Mouse (Mus musculus): Measurements from ENCODE around the gene Eya2. TPM values are rescaled to one million over a fixed set of nuclear protein-coding genes. Genes with fewer than 3 reads are reported as not detected.
A peak's percentile ranks its signal among the peaks of the same experiment; 100 is the strongest.
"Not testable (repeated sequence)": the region's sequence is repeated elsewhere in the genome, so short reads cannot be mapped to it uniquely, and the experiment has no call there.

Eya2 gene
- polyA plus RNA-seq (2014; fragmentation: Nextera tagmentation; extraction: Ambion mirVana), result 27.2 and 32.0 TPM in 2 replicates

- Histone ChIP-seq H3K4me1 (ENCODE audit: control insufficient read depth, insufficient read depth, low read length) (peaks cover 8% of the 10 kb centered on the region; the same call in 1 of the 2 replicates), H3K27ac (replicated peaks; ENCODE audit: low read depth, low read length) (peak within 1 kb of the TSS; percentile 62), H3K9ac (replicated peaks; ENCODE audit: low read length) (peak within 1 kb of the TSS; percentile 83), H3K9me3 (replicated peaks; ENCODE audit: control insufficient read depth, low read length) (no peaks in the 10 kb centered on the region), H3K4me2 (ENCODE audit: low read depth, low read length) (peak within 1 kb of the TSS; percentile 95), H3K36me3 (replicated peaks; ENCODE audit: control insufficient read depth, insufficient read depth, low read depth, low read length) (no peaks in the 10 kb centered on the region), H3K27me3 (ENCODE audit: control insufficient read depth, insufficient read depth, low read length) (peaks cover 5% of the 10 kb centered on the region), H3K4me3 (ENCODE audit: low read depth, low read length) (peak within 1 kb of the TSS; percentile 70)
- WGBS, result under 1% methylated on average over 44 of the region's 83 CpGs
- ATAC-seq (replicated peaks; ENCODE audit: insufficient number of reproducible peaks, low FRiP score, low TSS enrichment, low read depth) (peak; percentile 80), DNase-seq (ENCODE audit: low spot score) (peak; percentile 54)
Observed at GRCm38 (mm10) chr2:165594907-165595675, at the start of gene Eya2. Gene Eya2 (plus strand): TSS chr2:165595032.

GRCm38 (mm10) chr2:165545687-165546086 lies 49.1 kb upstream of the Eya2 start:
- Histone ChIP-seq H3K4me3 (ENCODE audit: low read depth, low read length) (no peak overlapping the region), H3K36me3 (replicated peaks; ENCODE audit: control insufficient read depth, insufficient read depth, low read depth, low read length) (no peaks in the 10 kb centered on the region), H3K4me1 (ENCODE audit: control insufficient read depth, insufficient read depth, low read length) (no peaks in the 10 kb centered on the region; the same call in none of the 2 replicates), H3K9me3 (replicated peaks; ENCODE audit: control insufficient read depth, low read length) (no peaks in the 10 kb centered on the region), H3K4me2 (ENCODE audit: low read depth, low read length) (no peak overlapping the region), H3K9ac (replicated peaks; ENCODE audit: low read length) (no peak overlapping the region), H3K27ac (replicated peaks; ENCODE audit: low read depth, low read length) (no peak overlapping the region), H3K27me3 (ENCODE audit: control insufficient read depth, insufficient read depth, low read length) (no peaks in the 10 kb centered on the region)
- WGBS, result 89% methylated on average over 2 of the region's 2 CpGs
- DNase-seq (ENCODE audit: low spot score) (no peak), ATAC-seq (replicated peaks; ENCODE audit: insufficient number of reproducible peaks, low FRiP score, low TSS enrichment, low read depth) (no peak)

- WGBS, result 16% methylated on average over 8 of the region's 8 CpGs
- Histone ChIP-seq H3K27me3 (ENCODE audit: control insufficient read depth, insufficient read depth, low read length) (no peaks in the 10 kb centered on the region), H3K36me3 (replicated peaks; ENCODE audit: control insufficient read depth, insufficient read depth, low read depth, low read length) (no peaks in the 10 kb centered on the region), H3K4me2 (ENCODE audit: low read depth, low read length) (no peak overlapping the region), H3K4me3 (ENCODE audit: low read depth, low read length) (no peak overlapping the region), H3K9ac (replicated peaks; ENCODE audit: low read length) (no peak overlapping the region; the same call in 1 of the 2 replicates), H3K9me3 (replicated peaks; ENCODE audit: control insufficient read depth, low read length) (no peaks in the 10 kb centered on the region), H3K4me1 (ENCODE audit: control insufficient read depth, insufficient read depth, low read length) (no peaks in the 10 kb centered on the region; the same call in none of the 2 replicates), H3K27ac (replicated peaks; ENCODE audit: low read depth, low read length) (no peak overlapping the region)
- peak; percentile 66 for DNase-seq (ENCODE audit: low spot score)
- ATAC-seq (replicated peaks; ENCODE audit: insufficient number of reproducible peaks, low FRiP score, low TSS enrichment, low read depth), result no peak
Observed at GRCm38 (mm10) chr2:165546341-165546740, 48.5 kb upstream of the Eya2 start.

- WGBS, result 57% methylated on average over 9 of the region's 9 CpGs
- ATAC-seq (replicated peaks; ENCODE audit: insufficient number of reproducible peaks, low FRiP score, low TSS enrichment, low read depth), result no peak
- H3K36me3 ChIP-seq (replicated peaks; ENCODE audit: control insufficient read depth, insufficient read depth, low read depth, low read length), result no peaks in the 10 kb centered on the region
- no peaks in the 10 kb centered on the region for H3K9me3 ChIP-seq (replicated peaks; ENCODE audit: control insufficient read depth, low read length)
- no peaks in the 10 kb centered on the region for H3K27me3 ChIP-seq (ENCODE audit: control insufficient read depth, insufficient read depth, low read length)
- H3K4me3 ChIP-seq (ENCODE audit: low read depth, low read length), result no peak overlapping the region
- H3K27ac ChIP-seq (replicated peaks; ENCODE audit: low read depth, low read length), result no peak overlapping the region
- no peaks in the 10 kb centered on the region; the same call in none of the 2 replicates for H3K4me1 ChIP-seq (ENCODE audit: control insufficient read depth, insufficient read depth, low read length)
- H3K4me2 ChIP-seq (ENCODE audit: low read depth, low read length), result no peak overlapping the region
- no peak overlapping the region for H3K9ac ChIP-seq (replicated peaks; ENCODE audit: low read length)
- peak; percentile 87 for DNase-seq (ENCODE audit: low spot score)
Observed at GRCm38 (mm10) chr2:165547410-165547809, 47.4 kb upstream of the Eya2 start.

GRCm38 (mm10) chr2:165548627-165549026 lies 46.2 kb upstream of the Eya2 start:
- Histone ChIP-seq H3K36me3 (replicated peaks; ENCODE audit: control insufficient read depth, insufficient read depth, low read depth, low read length) (no peaks in the 10 kb centered on the region), H3K9me3 (replicated peaks; ENCODE audit: control insufficient read depth, low read length) (no peaks in the 10 kb centered on the region), H3K27me3 (ENCODE audit: control insufficient read depth, insufficient read depth, low read length) (no peaks in the 10 kb centered on the region), H3K27ac (replicated peaks; ENCODE audit: low read depth, low read length) (no peak overlapping the region), H3K9ac (replicated peaks; ENCODE audit: low read length) (no peak overlapping the region), H3K4me2 (ENCODE audit: low read depth, low read length) (no peak overlapping the region), H3K4me1 (ENCODE audit: control insufficient read depth, insufficient read depth, low read length) (no peaks in the 10 kb centered on the region; the same call in none of the 2 replicates), H3K4me3 (ENCODE audit: low read depth, low read length) (no peak overlapping the region)
- WGBS, result 71% methylated on average over 6 of the region's 6 CpGs
- ATAC-seq (replicated peaks; ENCODE audit: insufficient number of reproducible peaks, low FRiP score, low TSS enrichment, low read depth) (no peak), DNase-seq (ENCODE audit: low spot score) (no peak)

GRCm38 (mm10) chr2:165550410-165550809 lies 44.4 kb upstream of the Eya2 start:
- not testable (repeated sequence) for H3K4me2 ChIP-seq (ENCODE audit: low read depth, low read length); DNase-seq (ENCODE audit: low spot score)

GRCm38 (mm10) chr2:165554066-165554465 lies 40.8 kb upstream of the Eya2 start:
- Histone ChIP-seq H3K36me3 (replicated peaks; ENCODE audit: control insufficient read depth, insufficient read depth, low read depth, low read length) (no peaks in the 10 kb centered on the region), H3K9ac (replicated peaks; ENCODE audit: low read length) (no peak overlapping the region), H3K9me3 (replicated peaks; ENCODE audit: control insufficient read depth, low read length) (no peaks in the 10 kb centered on the region), H3K4me1 (ENCODE audit: control insufficient read depth, insufficient read depth, low read length) (no peaks in the 10 kb centered on the region), H3K4me3 (ENCODE audit: low read depth, low read length) (no peak overlapping the region), H3K27ac (replicated peaks; ENCODE audit: low read depth, low read length) (no peak overlapping the region), H3K27me3 (ENCODE audit: control insufficient read depth, insufficient read depth, low read length) (no peaks in the 10 kb centered on the region), H3K4me2 (ENCODE audit: low read depth, low read length) (no peak overlapping the region)
- ATAC-seq (replicated peaks; ENCODE audit: insufficient number of reproducible peaks, low FRiP score, low TSS enrichment, low read depth) (no peak), DNase-seq (ENCODE audit: low spot score) (no peak)
- WGBS, result 56% methylated on average over 9 of the region's 9 CpGs

More at GRCm38 (mm10) chr2:165550410-165550809, 44.4 kb upstream of the Eya2 start:
- not testable (repeated sequence) for H3K27ac ChIP-seq (replicated peaks; ENCODE audit: low read depth, low read length); H3K9me3 ChIP-seq (replicated peaks; ENCODE audit: control insufficient read depth, low read length); H3K9ac ChIP-seq (replicated peaks; ENCODE audit: low read length); H3K4me3 ChIP-seq (ENCODE audit: low read depth, low read length); ATAC-seq (replicated peaks; ENCODE audit: insufficient number of reproducible peaks, low FRiP score, low TSS enrichment, low read depth); H3K4me1 ChIP-seq (ENCODE audit: control insufficient read depth, insufficient read depth, low read length); H3K36me3 ChIP-seq (replicated peaks; ENCODE audit: control insufficient read depth, insufficient read depth, low read depth, low read length); H3K27me3 ChIP-seq (ENCODE audit: control insufficient read depth, insufficient read depth, low read length)
- 67% methylated on average over 7 of the region's 7 CpGs for WGBS

- 87% methylated on average over 7 of the region's 7 CpGs for WGBS
- ATAC-seq (replicated peaks; ENCODE audit: insufficient number of reproducible peaks, low FRiP score, low TSS enrichment, low read depth), result no peak
- H3K9me3 ChIP-seq (replicated peaks; ENCODE audit: control insufficient read depth, low read length), result no peaks in the 10 kb centered on the region
- no peaks in the 10 kb centered on the region for H3K36me3 ChIP-seq (replicated peaks; ENCODE audit: control insufficient read depth, insufficient read depth, low read depth, low read length)
- H3K4me2 ChIP-seq (ENCODE audit: low read depth, low read length), result no peak overlapping the region
- no peak overlapping the region for H3K27ac ChIP-seq (replicated peaks; ENCODE audit: low read depth, low read length)
- no peak for DNase-seq (ENCODE audit: low spot score)
- no peak overlapping the region for H3K4me3 ChIP-seq (ENCODE audit: low read depth, low read length)
- H3K9ac ChIP-seq (replicated peaks; ENCODE audit: low read length), result no peak overlapping the region
- H3K27me3 ChIP-seq (ENCODE audit: control insufficient read depth, insufficient read depth, low read length), result no peaks in the 10 kb centered on the region
- H3K4me1 ChIP-seq (ENCODE audit: control insufficient read depth, insufficient read depth, low read length), result no peaks in the 10 kb centered on the region
Observed at GRCm38 (mm10) chr2:165557278-165557677, 37.6 kb upstream of the Eya2 start.

Data from embryonic facial prominence, embryonic 11.5 days (tissue).